ENCODE assay signal across 21 mouse cellular contexts in the genomic region with DNA sequence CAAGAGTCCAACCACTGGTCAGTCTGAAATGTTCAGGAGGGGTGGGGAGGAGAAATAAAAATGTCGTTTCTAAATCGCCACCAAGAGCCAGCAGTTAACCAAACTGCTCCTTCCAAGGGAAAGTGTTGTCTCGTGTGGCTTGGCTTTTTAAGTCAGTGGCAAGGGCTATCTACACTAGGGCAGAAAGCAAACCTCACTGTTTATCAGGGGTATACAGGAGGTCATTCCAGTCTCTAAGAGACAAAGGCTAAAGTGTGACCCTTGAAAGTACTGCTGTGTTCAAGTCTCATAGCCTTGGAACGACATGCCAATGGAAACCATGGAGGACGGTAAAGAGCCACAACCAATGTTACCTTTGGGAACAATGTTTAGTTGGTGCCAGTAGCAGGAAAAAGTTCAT.
"Had no signal": no experiment of that assay in that cellular context is flagged by ENCODE, and none has a peak within 500 bp of the region (broad histone marks: within the 10 kb centered on the region; RNA-seq: fewer than 3 reads in every experiment).

No protein-coding gene starts in this region.

- H3K9me3 ChIP-seq: intestine, embryonic 15.5 days; limb, embryonic 12.5 days; limb, embryonic 15.5 days; neural tube, embryonic 13.5 days had no signal

- H3K27me3 ChIP-seq: intestine, embryonic 15.5 days; limb, embryonic 12.5 days; limb, embryonic 15.5 days; neural tube, embryonic 13.5 days had no signal

- ATAC-seq: intestine, embryonic 15.5 days had no signal

- H3K36me3 ChIP-seq: intestine, embryonic 15.5 days; limb, embryonic 15.5 days had no signal

- H3K4me3 ChIP-seq: intestine, embryonic 15.5 days; limb, embryonic 12.5 days; limb, embryonic 15.5 days; myocyte; neural tube, embryonic 13.5 days had no signal

- H3K4me2 ChIP-seq: intestine, embryonic 15.5 days; limb, embryonic 12.5 days; limb, embryonic 15.5 days; midbrain, embryonic 11.5 days; neural tube, embryonic 13.5 days had no signal

- H3K27ac ChIP-seq: intestine, embryonic 15.5 days; limb, embryonic 12.5 days; limb, embryonic 15.5 days; neural tube, embryonic 13.5 days; stomach, postnatal 0 days had no signal

- H3K4me1 ChIP-seq: intestine, embryonic 15.5 days; limb, embryonic 12.5 days; limb, embryonic 15.5 days; neural tube, embryonic 13.5 days had no signal

- DNase-seq: kidney, adult 11 months; kidney, adult 9 months; kidney, postnatal 14 days; kidney, postnatal 4 days; left cerebral cortex, postnatal 4 days; lung, adult 2 months; lung, postnatal 14 days; lung, postnatal 4 days; midbrain, embryonic 14.5 days; retina, postnatal 1 day; right cerebral cortex, postnatal 4 days; thymus, adult 2 months; thymus, postnatal 14 days; thymus, postnatal 4 days had no signal

- H3K9ac ChIP-seq: intestine, embryonic 15.5 days; limb, embryonic 12.5 days; limb, embryonic 15.5 days; neural tube, embryonic 13.5 days had no signal
